Mouse (Mus musculus) Patski (cell line): ENCODE data around the gene Fbxw10. TPM values are rescaled to one million over a fixed set of nuclear protein-coding genes. Genes with fewer than 3 reads are reported as not detected.

ENCODE experiments used
- ATAC-seq: fragments of 100-300 bp; one replicate; pipeline ENCODE4 v1.8.0; 2021
- CTCF ChIA-PET: fragments of 350-600 bp; sonication (Branson Sonifier 250); formaldehyde crosslinking; loops from one replicate; lab custom pipeline; 2022; ENCODE audit warnings: inconsistent platforms; lab: Charles Lee
- POLR2A ChIA-PET: fragments of 350-600 bp; sonication (Branson Sonifier 250); formaldehyde crosslinking; loops from one replicate; lab custom pipeline; 2022; ENCODE audit warnings: antibody characterized with exemption, inconsistent platforms; lab: Charles Lee
- DNase-seq: peaks from one replicate; pipeline ENCODE4 v3.0.0-alpha.2; 2011; ENCODE audit warnings: low read depth, low spot score
- H3K27me3 ChIP-seq: fragments of 371-371 bp; one replicate; pipeline ENCODE4 v1.5.1; 2021
- CTCF ChIP-seq: fragments of 100-300 bp; IDR thresholded peaks from one replicate; pipeline ENCODE4 v1.5.1; 2021
- in situ Hi-C: fragments of 300-500 bp; cut with MboI; formaldehyde crosslinking; loops from 3 replicates; pipeline ENCODE4 v1.11.1; 2018; ENCODE audit warnings: low pct_unique_long_range_greater_than_20kb, mixed read lengths
- polyA plus RNA-seq: library from polyadenylated mRNA; unstranded; gene quantifications from one replicate; pipeline ENCODE4 v1.2.3, GENCODE M21; 2021

The Fbxw10 gene
- polyA plus RNA-seq, 1 experiment from 2014 or later, result 1.4 TPM

DNA sequence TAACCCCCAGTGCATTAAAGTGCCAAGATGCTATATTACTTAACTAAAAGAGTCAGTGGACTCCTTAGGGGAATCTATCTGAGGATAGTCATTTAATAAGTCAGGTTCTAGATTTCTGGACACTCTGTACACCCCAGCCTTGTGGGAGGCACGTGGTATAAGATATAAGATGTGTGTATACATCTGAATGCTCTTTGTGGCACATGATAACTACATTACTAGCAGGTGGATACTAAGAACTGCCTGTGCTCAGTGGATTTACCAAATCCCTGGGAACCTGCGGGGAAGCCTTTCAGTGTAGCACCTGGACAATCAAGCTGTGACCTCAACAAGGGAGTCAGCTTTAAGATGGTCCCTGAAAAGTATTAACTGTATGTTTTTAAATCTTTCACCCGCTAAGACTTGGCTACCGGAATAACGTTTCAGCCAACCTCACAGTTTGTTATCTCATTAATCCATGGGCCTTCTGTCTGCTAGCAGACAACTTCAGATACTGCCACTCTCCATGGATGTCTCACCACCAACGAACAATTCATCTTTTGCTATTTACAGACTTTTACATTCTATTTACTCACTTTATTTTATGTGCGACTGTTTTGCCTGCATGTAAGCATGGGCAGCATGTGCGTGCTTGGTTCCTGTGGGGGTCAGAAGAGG is 23.0 kb downstream of the Fbxw10 start:
- no peak for DNase-seq
- ChIA-PET POLR2A (no interaction called here), CTCF (interaction anchor here (0.7 kb wide), 1 partner anchor 307 kb away, joined by 4 read pairs; no protein-coding TSS in a partner anchor)
- no peaks in the 10 kb centered on the region for H3K27me3 ChIP-seq
- no peak for TF ChIP-seq CTCF
- ATAC-seq, result no peak
- in situ Hi-C loops, result no loop called here

DNA sequence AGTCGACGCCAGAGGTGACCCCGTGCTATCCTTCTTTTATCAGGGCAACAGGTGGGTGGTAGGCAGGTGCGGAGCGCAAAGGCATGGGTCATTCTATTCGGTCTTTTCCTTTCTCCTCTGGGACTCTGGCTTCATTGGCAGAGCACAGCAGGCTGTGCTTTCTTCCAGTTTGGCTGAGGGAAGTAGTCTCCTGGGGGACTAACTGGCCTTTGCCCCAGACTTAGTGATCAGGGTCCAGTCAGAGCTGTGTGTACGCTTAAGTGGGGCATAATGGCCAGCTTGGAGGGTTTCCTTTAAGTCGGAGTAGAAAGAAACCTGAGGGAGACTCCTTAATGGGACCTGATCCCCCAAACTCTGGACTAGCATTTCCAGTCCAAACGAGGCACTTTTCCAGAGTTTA is 26.6 kb downstream of the Fbxw10 start:
- DNase-seq (no peak), ATAC-seq (no peak)
- no peaks in the 10 kb centered on the region for H3K27me3 ChIP-seq
- POLR2A ChIA-PET, result no interaction called here
- in situ Hi-C loops, result no loop called here
- no peak for TF ChIP-seq CTCF
- CTCF ChIA-PET, result no interaction called here

DNA sequence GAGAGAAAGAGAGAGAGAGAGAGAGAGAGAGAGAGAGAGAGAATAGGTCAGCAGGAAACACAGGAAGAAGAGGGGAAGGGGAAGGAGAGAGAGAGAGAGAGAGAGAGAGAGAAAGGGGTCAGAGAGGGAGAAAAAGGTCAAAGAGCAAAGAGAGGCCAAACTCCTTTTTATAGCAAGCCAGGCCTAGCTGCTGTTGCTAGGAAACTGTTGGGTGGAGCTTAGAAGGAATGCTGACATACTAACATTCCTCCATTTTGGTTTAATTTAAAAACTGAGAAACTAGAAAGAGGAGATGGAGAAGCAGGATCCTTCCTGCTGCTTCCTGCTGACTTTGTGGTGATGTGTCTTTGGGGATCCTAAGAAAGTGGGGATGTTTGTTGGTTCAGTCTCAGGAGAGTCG is 28.8 kb downstream of the Fbxw10 start:
- TF ChIP-seq CTCF, result no peak
- DNase-seq (no peak), ATAC-seq (no peak)
- CTCF ChIA-PET, result interaction anchor here (1.0 to 1.3 kb wide), 2 partner anchors 119 to 131 kb away, joined by 4 to 5 read pairs; no protein-coding TSS in a partner anchor
- POLR2A ChIA-PET, result no interaction called here
- H3K27me3 ChIP-seq, result no peaks in the 10 kb centered on the region
- in situ Hi-C loops, result no loop called here

DNA sequence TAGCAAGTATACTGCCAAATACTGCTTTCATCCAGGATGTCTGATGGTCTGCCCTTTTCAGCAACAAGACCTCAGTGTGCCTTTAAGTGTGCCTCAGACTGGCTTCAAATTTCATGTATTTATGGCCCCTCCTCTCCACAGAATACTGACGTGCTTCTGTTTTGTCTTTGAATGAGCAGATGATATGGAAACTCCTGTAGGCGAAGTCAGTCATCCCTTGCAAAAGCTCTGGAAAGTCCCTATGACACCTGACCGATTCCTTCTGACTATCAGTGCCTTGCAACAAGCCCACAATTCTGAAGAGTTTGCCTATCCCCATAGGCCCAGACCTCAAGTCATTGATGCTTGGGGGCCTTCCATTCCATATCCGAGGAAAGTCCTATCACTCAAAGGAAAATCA is 29.6 kb downstream of the Fbxw10 start:
- ChIA-PET CTCF (interaction anchor here (1.3 kb wide), 1 partner anchor 132 kb away, joined by 5 read pairs; no protein-coding TSS in a partner anchor), POLR2A (no interaction called here)
- ATAC-seq (no peak), DNase-seq (no peak)
- TF ChIP-seq CTCF, result no peak
- no peaks in the 10 kb centered on the region for H3K27me3 ChIP-seq
- in situ Hi-C loops, result no loop called here

DNA sequence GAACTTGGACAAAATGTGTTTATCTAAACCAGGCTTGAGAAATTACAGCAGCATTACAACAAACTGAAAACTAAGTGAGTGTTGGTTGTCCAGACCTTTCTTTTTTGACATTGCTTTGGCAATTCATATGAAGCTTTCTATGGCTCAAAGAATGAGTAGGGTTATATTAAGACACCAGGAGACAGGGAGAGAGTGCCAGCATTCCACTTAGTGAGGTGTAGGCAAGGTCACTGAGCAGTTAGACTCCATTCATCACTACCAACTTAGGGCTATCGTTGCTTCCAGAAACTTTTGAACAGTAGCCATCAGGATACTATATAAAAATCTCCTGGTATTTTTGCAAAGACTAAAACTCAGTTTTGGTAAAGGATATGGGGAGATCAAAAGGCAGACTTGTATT is 30.5 kb downstream of the Fbxw10 start:
- in situ Hi-C loops, result no loop called here
- POLR2A ChIA-PET, result no interaction called here
- TF ChIP-seq CTCF, result no peak
- DNase-seq (no peak), ATAC-seq (no peak)
- CTCF ChIA-PET, result no interaction called here
- no peaks in the 10 kb centered on the region for H3K27me3 ChIP-seq

DNA sequence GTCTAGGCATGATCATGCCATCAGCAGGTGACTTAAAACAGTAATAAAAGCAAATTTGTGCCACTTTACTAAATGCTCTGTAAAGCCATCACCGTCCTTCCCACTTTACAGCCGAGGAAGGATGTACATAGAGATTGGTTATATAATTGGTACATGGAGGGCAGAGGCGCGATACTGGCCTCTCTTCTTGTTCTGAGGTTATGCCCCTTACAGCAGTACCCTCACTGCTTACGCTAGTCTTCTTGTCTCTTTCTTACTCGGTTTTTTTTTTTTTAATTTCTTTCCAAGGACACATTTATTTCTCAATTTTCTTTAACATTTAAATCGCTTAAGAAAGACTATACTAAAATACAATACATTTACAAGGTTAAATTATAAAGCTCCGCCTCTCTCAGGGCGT is 31.9 kb downstream of the Fbxw10 start:
- TF ChIP-seq CTCF, result no peak
- ChIA-PET POLR2A (interaction anchor here (0.6 kb wide), 1 partner anchor 334 kb away, joined by 4 read pairs; no protein-coding TSS in a partner anchor), CTCF (interaction anchor here (1.3 kb wide), 1 partner anchor 134 kb away, joined by 3 read pairs; no protein-coding TSS in a partner anchor)
- no peak for ATAC-seq
- no peak for DNase-seq
- no peaks in the 10 kb centered on the region for H3K27me3 ChIP-seq
- in situ Hi-C loops, result no loop called here

DNA sequence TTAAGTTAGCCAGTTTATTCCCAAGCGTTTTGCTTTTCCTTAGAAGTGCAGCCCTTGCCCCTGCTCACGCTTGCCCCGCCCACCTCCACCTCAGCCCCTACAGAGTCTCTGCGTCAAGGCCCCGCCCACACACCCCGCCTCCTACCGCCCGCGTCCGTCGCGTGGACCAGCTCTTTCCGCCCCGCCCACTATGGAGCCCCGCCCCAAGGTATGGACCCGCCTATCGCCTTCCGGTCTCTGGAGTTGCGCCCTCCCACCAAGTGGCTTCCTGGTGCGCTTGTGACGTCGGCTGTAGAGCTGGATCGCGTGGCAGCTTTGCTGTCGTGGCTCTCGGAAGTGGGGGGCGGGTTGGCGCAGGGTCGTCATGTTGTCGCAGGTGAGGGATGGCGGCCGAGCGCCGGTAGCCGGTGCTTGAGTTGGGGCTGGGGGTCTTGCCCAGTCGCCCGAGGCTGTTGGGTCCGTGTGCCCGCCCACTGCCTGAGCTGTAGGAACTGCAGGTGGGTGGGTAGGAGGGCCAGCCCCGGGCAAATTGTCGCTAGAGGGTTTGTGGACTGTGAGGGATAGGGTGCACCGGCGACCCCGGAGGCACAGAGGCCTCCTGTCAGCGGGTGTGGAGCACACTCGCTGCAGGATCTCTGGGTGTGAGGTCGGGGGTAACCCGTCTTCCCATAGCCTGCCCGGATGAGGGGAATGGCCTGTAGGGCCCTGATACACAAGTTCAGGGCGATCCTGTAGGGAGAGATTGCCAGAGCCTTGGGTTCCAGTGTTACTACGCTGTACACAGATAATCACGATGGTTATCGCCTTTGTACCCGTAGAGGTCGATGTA is 32.6 kb downstream of the Fbxw10 start, which contains the start of gene Tvp23b:
Tvp23b (plus strand) TSS at position 236 of the 829 bp plus-strand sequence.
- TF ChIP-seq CTCF, result no peak
- H3K27me3 ChIP-seq, result no peaks in the 10 kb centered on the region
- POLR2A ChIA-PET, result interaction anchor here (0.6 kb wide), 2 partner anchors 67 to 333 kb away, joined by 4 to 6 read pairs; no protein-coding TSS in a partner anchor
- ATAC-seq, result peak; percentile 97
- in situ Hi-C loops, result no loop called here
- CTCF ChIA-PET, result interaction anchor here (1.3 kb wide), 1 partner anchor 135 kb away, joined by 3 read pairs; no protein-coding TSS in a partner anchor
- peak; percentile 64 for DNase-seq

DNA sequence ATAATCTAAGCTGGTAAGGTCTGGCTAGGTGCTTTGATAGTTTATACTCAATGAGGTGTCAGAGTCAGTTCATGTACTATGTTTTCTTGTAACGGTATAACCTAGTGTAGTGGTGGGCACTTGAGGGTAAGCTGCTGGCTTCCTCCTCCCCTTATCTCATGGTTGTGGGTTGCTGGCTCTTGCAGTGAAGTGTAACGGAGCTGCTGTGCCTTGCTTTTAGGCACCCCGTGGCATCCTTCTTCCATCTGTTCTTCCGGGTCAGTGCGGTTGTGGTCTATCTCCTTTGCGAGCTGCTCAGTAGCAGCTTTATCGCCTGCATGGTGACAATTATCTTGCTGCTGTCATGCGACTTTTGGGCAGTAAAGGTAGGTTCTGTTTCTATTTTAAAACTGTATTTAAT is 36.5 kb downstream of the Fbxw10 start:
- ChIA-PET POLR2A (no interaction called here), CTCF (interaction anchor here (3.3 kb wide), 1 partner anchor 19 kb away, joined by 12 read pairs; no protein-coding TSS in a partner anchor)
- in situ Hi-C loops, result no loop called here
- no peak for ATAC-seq
- no peaks in the 10 kb centered on the region for H3K27me3 ChIP-seq
- no peak for TF ChIP-seq CTCF
- DNase-seq, result no peak

DNA sequence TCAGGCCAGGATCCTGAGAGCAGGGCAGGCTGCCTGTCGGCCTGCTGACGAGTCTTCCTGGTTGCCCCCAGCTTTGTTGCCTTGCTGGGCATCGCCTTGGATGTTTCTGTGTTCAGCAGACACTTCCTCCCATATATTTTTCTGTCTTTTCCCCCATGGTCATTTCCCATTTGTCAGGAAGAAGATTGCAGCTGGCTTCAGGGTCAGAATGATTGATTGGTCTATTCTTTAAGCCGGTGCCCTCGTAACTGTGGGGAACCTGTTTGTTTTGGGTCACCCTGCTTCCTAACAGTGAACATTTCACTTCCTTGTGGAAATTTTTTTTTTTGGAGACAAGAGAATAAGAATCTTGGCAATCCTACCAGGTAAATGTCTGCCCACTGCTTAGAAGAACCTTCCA is 38.5 kb downstream of the Fbxw10 start:
- ChIA-PET POLR2A (no interaction called here), CTCF (no interaction called here)
- no peak for ATAC-seq
- TF ChIP-seq CTCF, result no peak
- no peaks in the 10 kb centered on the region for H3K27me3 ChIP-seq
- DNase-seq, result no peak
- in situ Hi-C loops, result no loop called here

DNA sequence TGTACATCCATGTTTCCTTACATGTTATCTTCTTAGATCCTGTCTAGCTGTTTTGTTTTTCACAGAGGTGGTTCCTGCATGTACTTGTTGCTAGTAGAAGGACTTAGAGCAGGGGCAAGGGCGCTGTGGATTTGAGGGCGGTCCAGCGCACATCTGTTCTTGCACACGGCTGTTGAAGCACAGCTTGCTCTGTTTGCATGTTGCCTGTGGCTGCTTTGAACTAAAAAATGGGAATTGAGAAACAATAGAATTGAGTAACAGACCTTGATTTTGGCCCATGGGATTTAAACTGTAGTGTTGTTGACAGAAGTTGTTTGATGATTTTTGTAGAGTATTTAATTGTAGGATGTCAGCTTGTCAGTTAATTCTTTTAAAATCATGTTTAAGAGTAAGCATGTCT is 43.9 kb downstream of the Fbxw10 start:
- TF ChIP-seq CTCF, result no peak
- in situ Hi-C loops, result no loop called here
- ChIA-PET POLR2A (interaction anchor here (0.6 kb wide), 1 partner anchor 11 kb away, joined by 3 read pairs; no protein-coding TSS in a partner anchor), CTCF (interaction anchor here (1.2 to 1.4 kb wide), 2 partner anchors 134 to 249 kb away, joined by 3 read pairs; no protein-coding TSS in a partner anchor)
- ATAC-seq (no peak), DNase-seq (no peak)
- no peaks in the 10 kb centered on the region for H3K27me3 ChIP-seq
